Mouse (Mus musculus): ENCODE measurements at regions not wholly inside any gene's neighbourhood (a gene's known extent, or its start where the extent isn't known, plus 50 kb on each side); places are given as distances from the start of the nearest gene placed in this dataset.
"Not testable (repeated sequence)": the region's sequence is repeated elsewhere in the genome, so short reads cannot be mapped to it uniquely, and the experiment has no call there.

DNA sequence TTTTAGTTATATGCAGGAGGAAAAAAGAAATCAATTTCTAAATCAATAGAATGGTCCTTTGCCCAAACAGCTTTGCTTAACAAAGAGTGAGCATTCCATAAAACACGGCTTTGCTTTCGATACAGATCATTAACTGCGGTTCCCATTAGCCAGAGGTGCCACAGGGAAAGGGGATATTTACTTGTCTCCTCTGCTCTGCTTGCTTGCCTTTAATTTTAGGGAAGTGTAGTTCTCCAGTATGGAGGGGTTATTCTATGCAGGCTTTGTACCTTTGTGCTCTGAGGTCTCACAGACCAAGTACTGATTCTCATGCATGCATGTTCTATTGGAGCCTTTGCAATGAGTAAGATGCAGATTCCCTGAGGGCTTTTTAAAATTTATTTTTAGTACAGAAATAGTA, 520.2 kb upstream of the Stxbp6 start:
- no peak for DNase-seq (ENCODE audit: low spot score)

DNA sequence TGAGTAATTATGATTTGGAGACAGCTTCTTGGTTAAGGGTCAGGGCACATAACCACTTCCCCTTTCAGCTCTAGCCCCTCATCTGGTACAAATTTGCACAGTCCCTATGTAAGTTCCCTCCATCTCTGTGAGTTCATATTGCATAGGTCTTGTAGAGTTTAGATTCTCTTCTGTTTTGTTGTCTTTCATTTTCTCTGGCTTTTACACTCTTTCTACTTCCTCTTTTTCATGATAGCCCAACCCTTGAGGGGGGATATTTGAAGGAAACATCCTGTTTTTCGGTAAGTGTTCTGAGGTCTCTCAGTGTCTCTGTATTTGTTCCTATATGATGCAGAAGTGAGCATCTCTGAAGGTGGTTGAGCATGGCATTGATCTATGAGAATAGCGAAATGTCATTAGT, 515.7 kb upstream of the Stxbp6 start:
- DNase-seq (ENCODE audit: low spot score) = no peak

DNA sequence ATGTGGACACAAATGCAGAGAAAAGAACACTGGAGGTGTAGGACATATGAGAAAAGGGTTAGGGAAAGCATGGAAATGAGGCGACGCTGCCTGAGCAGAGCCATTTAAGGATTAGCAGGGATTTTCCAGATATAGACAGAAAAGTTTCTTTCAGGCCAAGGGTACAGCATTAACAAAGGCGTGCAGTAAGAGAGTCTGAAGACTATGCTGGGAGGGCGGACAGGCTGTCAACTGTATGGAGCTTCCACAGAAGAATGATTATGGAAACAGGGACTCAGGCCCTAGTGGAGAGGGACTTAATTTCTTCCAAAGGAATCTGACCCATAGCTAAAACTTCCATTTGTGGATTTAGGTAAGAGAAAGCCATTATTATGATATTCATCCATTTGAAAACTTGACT, 511.3 kb upstream of the Stxbp6 start:
- no peak for DNase-seq (ENCODE audit: low spot score)

DNA sequence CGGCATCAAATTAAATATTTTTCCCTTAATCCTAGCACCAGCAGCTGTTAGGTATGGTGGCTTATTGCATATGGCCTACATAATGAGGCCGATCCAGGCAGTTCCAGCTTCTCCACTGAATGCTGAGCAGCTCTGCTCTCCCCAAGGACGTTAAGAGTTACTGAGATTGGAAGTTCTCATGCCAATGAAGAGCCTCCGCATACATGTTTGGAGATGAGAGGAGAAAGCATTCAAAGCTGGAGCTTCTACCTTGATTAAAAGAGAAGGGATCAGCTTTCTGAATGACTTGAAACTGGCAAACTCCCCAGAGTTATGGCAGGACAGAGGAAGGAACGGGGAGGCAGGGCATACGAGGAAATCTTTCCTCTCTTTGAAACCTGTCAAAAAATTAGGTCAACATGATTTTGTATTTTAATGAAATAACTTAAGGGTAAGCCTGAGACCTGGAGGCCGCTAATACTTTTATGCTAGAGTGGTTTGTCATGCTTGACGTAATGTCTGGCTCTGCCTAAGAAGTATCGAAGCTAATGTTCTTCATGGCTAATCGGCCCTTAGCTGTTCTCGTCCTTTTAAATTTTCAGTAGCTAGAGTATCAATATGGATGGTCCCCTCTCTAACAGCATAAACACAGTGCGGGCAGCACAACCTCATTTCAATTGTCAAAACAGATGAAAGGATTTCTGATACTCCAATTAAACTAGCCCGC, 489.0 kb upstream of the Stxbp6 start:
- no peak for DNase-seq (ENCODE audit: low spot score)

DNA sequence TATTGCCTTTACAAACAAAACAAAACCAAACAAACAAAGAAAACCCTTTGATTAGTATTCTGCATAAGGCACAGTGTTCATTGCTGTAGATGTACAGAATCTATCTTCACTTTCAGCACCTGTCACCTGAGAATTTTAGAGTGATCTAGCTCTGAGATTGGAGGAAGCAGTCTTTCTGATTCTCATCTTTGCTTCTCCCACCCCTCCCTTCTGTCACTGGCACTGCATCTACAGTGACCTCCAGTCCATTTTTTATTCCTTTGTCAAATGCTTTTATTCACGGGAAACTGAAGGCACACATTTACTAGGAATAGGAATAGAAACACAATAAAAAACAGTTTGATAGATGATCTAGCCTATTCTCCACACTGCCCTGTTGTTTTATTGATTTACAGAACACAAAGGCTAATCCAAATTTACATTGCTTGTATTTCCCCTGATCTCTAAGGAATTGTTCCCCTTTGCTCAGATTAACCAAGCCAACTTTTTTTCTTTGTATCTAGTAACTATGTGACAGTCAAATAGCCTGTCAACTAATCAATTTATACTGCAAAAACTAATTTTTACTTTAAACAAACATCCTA, 488.2 kb upstream of the Stxbp6 start:
- no peak for DNase-seq (ENCODE audit: low spot score)

DNA sequence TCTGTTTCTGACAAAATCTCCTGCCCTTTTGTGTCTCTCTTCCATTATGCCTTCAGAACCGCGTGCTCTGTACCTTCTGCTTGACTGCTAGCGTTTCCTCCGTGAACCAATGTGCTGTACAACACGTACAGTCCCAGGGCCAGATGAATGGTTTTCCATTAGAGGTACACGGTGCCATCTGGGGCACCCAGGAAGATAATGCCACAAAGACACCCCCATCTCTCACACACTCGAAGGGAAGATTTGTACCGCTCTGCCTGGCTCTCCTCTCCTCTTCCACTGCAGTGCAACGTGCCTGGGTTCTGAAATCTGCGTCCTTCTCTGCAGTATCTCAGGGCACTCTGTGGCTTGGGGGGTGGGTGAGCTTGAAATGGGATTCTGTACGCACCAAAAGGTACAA, 487.4 kb upstream of the Stxbp6 start:
- DNase-seq (ENCODE audit: low spot score) = no peak

DNA sequence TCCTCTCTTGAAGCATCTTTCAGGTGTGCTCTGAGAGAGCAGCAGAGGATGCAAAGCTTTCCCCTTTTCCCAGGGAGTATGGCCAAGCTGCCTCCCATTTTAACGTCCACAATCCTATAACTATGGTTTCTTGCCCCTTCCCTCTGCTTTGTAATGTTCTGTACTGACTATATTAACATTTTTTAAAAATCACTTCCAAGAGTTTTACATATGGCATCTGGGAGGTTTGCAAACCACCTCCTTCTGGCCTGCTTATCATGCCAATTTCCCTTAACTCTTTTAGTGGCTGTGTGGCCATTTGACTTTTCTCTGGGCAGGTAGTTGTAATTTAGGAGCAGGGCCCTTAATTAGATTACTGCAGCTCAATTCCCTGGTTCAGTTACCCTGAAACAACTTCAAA, 486.9 kb upstream of the Stxbp6 start:
- no peak for DNase-seq (ENCODE audit: low spot score)

DNA sequence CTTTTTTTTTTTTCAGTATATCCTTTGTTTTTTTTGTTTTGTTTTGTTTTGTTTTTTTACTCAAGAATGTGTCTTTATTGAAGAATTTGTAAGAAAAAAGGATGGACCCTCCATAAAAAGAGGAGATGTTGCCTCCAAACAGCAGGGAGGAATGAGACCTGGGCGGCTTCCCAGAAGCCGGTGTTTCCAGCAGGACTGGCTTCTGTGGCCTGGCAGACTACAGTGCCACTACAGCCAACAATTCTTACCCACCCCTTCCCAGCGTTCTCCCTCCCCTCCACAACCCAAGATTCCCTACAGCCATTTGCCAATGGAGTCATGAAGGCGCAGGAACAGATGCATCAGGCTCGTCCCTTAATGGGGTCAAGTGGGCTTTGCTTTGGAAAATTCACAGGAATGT, 475.4 kb upstream of the Stxbp6 start:
- DNase-seq (ENCODE audit: low spot score) = not testable (repeated sequence)

DNA sequence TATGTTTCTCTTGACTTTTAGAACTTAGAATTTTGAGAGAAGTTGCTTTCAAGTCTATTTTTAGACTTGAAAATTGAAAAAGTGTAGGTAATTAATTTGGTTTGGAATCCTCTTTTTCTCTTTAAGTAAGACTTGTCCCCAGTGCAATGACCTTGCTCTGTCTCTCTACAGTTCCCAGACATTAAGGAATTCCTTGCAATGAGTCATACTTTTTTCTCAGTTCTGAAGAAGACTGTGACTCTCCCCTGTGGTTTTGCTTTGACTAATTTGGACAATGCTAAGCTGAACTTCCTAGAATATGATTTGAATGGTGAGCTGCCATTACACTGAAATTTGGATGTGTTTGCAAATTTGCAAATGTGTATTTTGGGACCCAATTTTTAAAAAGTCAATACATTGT, 445.0 kb upstream of the Stxbp6 start:
- DNase-seq (ENCODE audit: low spot score) = no peak

DNA sequence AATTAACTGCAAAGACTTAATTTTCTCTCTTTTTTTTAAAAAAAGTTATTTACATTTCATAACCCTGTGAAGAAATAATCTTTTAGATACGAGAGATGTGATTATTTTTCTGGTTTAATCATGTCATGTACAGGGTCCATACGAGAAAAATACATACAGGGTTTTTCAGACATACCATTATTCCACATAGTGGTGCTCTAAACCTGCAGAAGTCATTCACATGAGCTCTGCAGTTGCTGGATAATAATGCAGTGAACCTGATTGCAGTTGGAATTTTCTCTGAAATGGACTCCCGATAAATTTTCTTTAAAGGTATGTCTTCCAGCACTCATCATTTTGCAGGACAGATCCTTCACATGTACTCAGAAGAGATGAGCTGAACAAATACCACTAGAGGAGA, 439.9 kb upstream of the Stxbp6 start:
- no peak for DNase-seq (ENCODE audit: low spot score)

DNA sequence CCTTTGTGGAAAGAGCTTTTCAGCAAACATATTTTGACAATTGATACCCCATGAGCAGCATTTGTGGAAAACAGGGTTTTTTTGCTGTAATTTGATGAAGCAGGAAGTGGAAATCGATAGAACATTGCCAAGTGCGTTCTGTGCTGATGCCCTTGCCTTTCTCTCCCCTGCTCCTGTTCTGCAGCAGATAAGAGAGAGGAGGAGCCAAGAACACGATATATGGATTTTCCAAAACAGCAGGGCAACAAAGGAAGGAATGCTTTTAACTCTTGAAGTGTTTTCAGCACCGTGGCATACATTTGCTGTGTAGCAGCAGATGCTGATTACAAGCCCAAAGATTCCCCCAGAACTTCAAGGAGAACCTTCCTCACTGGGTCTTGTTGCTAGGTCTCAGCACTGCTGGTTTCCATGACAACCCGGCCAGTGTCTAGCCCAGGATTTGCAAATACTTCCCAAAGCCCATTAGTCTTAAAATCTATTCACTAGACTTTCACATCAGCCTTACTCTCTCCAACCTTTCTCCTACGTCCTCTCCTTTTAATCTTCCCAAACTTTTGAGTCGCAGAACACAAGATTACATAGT, 433.0 kb upstream of the Stxbp6 start:
- DNase-seq (ENCODE audit: low spot score) = peak; percentile 28

DNA sequence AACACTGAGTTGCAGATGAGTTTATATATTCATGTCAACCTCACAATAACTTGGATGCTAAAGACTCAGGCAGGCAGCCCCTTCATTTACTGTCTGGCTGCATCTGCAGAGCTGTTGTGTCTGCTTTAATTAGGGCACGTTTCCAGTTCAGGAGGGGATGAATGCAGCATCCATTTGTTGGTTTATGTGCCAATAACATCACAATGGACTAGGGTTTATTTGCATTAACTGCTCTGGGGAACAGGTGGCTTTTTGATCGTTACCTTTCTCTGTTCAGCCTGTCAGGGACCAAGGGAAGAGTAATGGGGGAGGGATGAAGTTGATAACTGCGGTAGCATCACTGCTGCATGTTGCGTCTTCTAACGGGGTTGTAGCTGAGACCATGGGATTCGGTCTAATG, 425.3 kb upstream of the Stxbp6 start:
- no peak for DNase-seq (ENCODE audit: low spot score)

DNA sequence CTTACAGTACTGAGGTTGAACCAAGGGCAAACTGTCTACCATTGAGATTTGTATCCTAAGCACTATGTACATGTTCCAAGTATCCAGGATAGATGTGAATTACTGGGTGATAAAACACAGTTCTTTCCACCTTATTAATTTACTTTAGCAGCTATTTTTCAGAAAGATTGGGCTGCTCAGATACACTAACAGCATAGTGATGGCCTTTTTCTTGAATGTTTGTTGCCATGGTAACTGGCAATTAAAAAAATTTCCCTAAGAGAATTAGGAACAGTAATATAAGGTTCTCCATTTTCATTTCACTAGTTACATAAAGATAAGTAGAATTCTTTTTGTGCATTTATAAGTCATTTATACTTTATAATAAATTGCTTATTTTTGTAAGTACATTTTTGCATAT, 423.7 kb upstream of the Stxbp6 start:
- DNase-seq (ENCODE audit: low spot score) = no peak

DNA sequence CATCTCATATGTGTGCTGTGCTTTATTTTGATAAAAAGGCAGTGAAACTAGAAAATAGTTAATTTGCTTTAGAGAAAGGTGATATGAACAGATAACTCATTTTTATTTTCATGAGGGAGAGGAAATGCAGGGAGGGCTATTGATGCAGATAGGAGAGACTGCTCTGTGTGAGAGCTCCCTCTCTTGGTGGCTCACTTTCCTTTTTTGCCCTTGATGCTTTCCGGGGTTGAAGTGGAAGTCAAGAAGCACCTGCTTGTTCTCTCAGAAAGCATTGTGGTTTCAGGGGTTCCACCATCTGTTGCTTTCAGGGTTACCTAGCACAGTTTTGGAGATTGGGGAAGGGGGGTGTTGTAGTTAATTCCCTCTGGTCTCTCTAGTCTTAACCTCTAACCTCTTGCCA, 414.5 kb upstream of the Stxbp6 start:
- DNase-seq (ENCODE audit: low spot score) = no peak

DNA sequence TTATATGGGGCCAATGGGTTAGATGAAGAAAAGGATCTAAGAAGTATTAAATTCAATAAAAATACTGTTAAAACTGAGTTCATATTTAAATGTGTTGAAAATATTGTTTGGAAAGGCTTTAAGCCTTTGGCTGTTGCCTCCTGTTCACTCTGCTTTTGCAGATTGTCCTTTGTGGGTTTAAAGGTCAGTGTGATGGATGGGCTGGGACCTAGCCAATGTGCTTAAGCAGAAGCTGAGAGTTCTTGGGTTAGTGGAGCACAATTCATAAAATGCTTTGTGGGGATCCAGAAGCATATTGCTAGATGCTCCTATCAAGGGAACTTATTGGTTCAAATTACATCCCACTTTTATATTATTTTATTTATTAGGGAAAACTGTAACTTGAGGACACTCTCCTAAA, 402.4 kb upstream of the Stxbp6 start:
- no peak for DNase-seq (ENCODE audit: low spot score)

DNA sequence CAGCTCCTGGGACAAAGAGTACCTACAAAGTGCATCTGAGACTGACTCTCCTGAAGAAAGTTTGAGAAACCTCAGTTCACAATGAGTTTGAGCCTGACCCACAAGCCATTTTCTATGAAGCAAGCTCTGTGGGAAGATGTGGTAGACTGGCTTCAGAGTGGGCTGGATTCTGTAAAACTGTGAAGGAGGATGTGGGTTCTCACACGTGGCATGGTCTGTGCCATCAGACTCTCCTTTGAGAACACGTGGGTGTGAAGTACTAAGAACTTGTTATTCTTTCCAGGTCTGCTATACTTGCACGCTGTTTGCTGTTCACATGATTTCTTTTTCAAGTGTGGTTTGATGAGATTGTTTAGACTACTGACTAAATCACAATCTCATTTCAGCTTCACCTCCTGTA, 393.6 kb upstream of the Stxbp6 start:
- no peak for DNase-seq (ENCODE audit: low spot score)

DNA sequence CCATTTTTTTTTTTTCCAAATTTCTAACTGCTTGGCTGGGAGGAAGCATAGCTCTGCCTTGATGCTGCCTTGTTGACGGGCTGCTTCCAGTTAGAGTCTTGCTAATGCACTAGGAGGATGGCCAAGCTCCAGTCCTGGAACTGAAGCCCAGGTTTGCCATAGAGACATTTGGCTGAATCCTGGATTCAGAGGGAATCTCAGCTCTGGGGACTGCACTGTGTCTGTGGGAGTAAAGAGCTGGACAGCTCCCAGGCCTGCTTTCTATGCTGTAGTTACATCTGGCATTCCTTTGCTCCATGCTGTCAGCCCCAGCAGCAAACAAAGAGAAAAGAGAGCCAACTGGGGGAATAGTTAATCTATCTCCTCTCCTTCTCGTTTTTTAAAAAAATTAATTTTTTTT, 392.5 kb upstream of the Stxbp6 start:
- peak; percentile 53 for DNase-seq (ENCODE audit: low spot score)

DNA sequence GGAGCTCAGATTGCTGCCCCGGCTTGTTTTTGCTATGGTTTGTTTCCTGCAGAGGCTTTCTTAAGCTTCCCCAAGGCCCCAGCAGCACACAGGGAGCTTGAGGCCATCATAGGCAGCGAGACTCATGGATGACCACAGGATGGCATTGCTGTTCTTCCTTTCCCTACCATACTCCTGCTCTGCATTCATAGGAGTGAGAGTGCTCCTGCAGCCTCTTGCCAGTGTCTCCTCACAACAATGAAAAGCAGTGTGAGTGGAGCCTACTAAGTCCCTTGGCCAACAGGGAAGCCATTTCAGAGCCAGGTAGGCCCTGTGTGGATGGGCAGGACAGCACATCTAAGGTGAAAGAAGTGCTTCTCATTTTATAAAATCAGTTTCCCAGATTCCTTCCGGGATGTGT, 391.6 kb upstream of the Stxbp6 start:
- peak; percentile 66 for DNase-seq (ENCODE audit: low spot score)

DNA sequence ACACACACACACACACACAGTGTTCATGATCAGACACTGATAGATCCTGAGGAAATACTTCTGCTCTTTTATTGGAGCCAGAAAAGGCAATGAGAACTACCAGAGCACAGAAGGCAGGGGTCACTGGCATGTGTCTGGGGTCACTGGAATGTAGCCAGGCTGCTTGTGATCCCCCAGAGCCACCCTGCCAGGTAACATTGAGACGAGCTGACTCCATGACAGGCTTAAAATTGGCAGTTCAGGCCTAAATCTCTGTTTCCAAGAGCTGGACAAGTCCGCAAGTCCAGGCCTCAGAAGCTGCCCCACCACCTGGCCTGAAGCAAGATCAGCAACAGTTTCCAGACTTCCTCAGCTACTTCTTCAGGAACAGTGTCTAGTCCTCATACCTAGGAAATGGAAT, 390.4 kb upstream of the Stxbp6 start:
- no peak for DNase-seq (ENCODE audit: low spot score)

DNA sequence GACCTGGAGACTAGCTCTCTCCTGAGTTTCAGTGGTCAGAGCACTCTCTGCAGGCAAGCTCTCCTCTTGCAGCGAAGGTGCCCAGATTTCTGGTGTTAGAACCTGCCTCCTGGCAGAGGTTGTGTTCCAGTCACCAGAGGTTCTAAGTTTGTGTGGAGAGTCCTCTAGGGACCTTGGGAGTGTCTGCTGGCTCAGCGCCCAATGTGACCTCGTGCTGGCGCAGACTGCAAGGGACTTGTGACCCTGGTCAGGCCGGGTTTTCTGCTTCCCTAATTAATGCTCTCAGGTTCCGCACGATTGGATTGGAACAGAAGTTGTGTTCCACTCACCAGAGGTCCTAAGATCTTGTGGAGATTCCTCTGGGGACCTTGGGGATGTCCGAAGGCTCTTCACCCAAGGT, 384.2 kb upstream of the Stxbp6 start:
- not testable (repeated sequence) for DNase-seq (ENCODE audit: low spot score)

DNA sequence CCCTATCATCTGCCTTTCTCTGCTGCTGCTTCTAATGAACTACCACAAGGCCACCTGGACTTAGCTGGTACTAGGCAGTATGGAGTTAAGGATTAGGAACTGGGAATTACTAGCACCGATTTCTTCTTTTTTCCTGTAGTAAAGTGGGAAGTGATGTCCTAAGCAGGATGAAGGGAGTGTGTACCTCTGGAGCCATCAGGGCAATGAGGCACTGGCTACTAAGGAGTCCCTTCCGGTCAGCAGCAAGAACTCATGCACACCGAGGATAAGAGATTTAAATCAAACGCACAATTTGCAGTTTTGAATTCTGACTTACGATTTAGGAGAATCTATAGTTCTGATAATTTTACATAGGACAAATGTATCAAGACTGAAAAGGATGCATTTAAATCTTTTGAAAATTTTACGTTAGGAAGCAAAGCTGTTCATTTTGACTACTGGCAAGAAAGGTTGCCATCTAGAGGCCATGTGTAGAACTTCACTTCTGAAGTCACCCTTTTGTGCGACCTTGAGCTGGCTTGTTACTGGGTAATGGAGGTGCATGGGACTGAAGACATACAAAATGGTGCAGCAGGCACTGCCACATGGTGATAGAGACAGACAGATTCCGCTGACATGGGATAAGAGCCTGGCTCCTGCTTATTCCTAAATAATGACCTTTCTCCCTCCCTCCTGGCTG, 369.1 kb upstream of the Stxbp6 start:
- peak; percentile 74 for DNase-seq (ENCODE audit: low spot score)

DNA sequence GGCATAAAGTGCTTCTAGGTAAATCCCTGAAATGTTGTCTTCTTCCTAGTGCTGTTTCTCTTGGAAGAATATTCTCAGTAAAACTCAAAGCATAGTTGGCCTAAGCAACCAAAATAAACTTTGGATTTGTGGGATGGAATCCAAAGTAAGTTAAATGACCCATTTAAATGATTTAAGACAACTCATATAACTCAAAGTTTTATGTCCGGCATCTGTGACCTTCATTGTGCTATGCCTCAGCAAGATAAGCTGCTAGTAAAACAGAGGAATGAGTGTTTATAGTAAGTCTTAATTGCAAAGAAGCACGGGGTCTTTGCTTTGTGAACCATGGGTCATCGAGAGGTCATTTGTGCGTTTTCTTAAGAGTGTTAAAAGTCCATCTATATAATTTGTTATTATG, 368.0 kb upstream of the Stxbp6 start:
- peak; percentile 34 for DNase-seq (ENCODE audit: low spot score)

DNA sequence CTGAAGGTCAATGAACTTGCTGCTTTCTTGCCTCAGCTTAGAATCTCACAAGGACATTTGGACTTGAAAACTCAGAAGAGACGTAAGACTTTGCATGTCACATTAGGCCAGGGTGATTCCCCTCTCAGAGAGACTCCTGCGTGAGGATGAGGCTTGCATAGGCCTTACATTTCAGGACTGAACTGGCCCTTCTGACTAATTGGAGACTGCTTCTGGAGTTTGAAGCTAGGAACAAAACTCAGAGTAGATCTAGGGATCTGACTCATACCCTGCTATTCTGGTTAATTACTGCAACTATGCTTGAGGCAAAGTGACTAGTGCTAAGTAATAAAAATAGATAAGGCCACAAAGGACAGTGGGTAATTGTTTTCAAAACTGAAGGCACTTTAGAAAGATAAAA, 365.2 kb upstream of the Stxbp6 start:
- no peak for DNase-seq (ENCODE audit: low spot score)
